Mouse (Mus musculus): ENCODE results near the gene Nup93.

Gene Nup93

DNA sequence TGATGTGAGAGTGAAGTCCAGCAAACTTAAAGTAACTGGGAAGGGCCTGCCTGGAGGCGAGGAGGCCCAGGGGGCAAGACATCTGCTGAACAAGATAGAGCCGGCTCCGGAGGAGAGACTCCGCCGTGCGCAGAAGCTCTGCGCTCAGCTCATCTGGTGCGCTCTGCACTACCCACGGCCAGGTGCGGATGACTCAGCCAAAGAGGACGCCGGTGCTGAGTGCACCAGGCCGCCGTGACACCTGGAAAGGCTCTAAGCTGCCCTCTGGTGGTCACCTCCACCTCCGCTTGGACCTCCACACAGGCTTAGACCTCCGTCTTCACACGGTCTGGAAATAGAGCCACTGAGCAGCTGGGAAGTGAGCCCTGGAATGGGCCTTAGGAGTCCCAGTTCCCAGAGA, 27.8 kb upstream of the Nup93 start:
- DNase-seq (ENCODE audit: low read depth, low spot score), result peak; percentile 96

DNA sequence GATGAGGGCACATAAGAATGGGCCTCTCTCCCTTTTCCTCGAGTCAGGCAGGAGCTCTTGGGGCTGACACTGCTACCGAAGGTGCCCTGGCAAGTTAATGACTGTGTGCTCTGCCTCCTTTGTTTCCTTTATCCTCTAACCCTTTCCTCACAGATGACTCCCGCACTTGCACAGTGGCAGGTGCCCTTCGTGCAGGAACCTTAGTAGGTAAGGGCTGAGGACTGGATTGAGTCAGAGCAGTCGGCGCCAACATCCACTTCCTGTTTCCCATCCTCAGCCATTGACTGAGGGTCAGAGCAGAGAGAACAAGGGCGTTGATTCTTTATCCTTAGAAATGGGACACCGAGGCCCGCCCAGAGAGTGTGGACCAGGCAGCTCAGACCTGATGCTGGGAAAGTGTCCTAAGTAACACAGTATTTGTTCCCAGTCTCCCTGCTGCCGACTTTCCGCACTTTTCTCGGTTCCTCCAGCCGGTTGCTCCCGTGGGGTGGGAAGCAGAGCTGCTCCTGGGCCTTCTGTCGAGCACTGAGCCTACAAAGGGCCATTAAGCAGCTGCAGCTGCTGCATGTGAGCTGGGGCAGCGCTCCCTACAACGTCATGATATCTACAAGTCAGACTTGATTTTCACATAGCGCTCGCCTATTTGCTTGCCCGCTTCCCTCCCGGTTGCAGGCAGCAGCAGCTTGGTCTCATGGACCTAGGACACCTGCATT, 26.9 kb upstream of the Nup93 start:
- DNase-seq (ENCODE audit: low read depth, low spot score), result peak; percentile 69

DNA sequence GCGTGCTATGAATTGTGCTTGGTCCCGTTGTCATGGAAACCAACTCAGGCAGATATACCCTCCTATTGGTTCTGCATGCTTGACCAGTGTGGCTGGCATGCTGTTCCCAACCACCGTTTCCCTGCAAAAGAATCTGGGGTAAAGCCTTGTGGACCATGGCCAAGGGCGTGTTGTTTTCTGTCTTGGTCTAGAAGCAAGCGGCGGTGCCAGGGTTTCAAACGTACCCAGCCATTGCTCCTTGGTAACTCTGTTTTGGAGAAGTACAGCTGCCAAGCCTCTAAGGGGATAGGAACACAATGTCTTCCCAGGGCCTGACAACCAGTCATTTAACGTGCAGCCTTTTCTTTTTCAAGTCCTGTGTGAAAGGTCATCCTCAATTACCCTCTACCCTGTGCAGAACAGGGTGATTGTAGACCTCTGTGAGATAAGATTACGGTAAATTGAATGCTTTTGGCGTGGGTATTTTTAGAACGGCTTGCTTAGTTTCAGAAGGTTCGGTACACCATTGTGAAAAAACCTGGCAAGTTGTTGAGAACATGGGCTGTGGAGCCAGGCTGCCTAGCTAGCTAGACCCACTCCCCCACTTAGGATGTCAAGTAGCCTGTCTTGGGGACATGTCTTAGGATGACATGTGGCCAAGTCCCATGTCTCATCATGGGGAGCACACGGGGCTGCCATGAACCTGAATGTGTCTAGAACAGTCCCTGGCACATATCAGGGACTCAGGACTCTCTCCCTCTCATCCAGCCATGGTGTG, 24.9 kb upstream of the Nup93 start:
- no peak for DNase-seq (ENCODE audit: low read depth, low spot score)

DNA sequence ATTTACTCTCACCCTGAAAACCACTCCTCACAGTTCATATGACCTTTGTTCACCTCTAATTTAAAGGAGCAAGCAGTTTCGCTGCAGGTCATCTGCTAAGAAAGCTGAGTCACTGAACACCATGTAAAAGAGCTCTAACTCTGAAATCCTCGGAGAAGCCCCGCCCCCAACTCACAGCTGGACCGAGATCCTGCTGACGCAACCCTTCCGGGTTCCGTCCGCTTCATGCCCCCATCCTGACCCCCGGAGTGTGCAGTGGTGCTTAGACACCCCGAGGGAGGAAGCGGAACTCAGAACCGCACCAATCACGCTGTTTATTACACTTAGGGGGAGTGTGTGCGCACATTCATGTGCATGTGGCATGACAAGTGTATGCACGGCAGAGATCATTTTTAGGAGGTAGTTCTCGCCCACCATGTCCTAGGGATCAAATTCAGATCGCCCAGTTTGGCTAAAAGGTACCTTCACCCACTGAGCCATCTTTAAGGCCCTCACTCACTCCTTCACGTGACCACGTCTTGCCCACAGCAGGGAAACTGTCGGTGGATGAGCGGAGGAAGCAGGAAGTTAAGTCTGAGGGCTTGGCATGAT, 23.2 kb upstream of the Nup93 start:
- DNase-seq (ENCODE audit: low read depth, low spot score), result peak; percentile 97

DNA sequence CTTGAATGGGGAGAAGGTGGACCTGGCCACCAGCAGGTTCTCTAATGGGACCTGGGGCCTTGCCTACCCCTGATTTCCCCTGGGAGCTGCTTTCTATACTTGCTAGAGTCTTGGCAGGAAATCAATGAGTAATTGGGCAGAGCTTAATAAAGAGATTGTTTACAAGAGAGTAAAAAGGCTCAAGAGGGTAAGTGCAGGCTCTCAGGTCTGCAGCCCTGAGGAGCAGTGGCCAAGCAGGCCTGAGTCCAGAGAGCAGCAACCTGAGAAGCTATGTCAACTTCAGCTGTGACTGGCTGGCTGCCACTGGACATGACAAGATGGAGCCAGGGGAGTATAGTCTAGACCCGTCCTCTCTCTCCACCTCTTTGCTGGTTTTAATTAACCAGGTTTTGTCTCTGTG, 21.4 kb upstream of the Nup93 start:
- DNase-seq (ENCODE audit: low read depth, low spot score), result no peak

DNA sequence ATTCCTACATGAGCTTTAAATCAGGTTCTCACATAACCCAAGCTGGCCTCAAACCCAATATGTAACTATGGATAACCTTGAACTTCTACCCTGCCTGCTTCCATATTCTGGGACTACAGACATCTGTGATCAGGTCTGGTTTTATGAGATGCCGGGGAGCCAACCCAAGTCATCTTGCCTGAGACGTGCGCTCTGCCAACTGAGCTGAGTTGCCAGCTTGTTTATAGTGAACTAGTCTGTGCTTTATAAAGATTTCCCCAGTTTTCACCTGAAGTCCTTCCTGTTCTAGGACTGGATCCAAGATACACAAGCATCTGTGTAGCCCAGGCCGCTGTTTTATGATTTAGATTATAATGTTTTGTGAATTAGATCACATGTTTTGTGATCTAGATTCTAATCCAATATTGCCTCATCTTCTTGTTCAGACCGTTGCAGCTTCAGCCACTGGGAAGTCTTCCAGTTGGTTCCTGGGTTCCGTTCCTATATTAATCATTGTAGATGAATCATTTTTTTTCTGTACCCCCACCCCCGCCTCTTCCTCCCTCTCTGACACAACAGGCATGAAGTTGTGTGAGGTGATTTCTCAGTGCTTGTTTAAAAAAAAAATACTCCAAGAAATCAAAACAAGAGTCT, 19.7 kb upstream of the Nup93 start:
- no peak for DNase-seq (ENCODE audit: low read depth, low spot score)

DNA sequence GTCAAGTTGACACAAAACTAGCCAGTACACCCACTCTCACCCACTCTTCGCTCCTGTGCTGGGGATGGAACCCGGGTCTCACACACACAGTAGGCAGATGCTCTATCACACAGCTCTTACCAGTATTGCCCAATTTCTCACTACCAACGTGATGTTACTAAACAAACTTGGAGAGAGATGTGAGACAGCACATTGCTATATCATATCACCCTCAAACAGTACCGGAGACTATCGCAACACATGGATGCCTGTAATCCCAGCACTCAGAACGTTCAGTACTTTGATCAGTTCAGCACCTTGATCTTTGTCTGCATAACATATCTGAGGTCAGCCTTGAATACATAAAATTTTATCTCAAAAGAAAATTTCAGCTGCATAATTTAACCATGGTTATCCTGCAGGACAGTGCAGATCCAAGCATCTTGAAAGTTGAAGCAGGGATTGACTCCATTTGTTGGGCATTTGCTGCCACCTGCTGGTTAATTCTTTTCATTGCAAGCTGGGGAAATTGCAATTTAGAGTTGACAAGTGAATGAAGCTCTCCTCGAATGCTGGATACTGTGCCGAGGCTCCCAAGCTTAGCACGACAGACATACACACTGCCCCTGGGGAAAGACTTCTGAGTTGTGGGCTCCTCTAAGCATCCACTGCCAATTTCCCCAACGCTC, 15.0 kb upstream of the Nup93 start:
- DNase-seq (ENCODE audit: low read depth, low spot score), result peak; percentile 85

DNA sequence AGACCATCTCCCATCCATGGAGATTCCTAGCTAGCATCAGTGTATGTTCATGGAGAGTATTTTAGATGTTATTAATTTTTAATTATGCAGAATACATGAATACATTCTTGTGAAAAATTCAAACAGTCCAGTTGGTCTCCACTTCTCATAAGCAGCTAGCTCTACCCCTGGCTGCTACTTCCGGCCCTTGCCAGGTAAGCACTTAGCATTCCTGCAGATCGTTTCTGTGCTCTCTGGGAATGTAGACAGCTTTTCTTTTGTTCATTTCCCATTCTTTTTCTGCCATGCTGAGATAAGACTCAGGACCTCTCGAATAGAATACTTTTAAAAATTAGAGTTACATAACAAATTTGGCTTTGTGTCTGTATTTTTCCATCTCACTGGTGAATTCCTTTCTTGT, 10.3 kb upstream of the Nup93 start:
- DNase-seq (ENCODE audit: low read depth, low spot score), result no peak

DNA sequence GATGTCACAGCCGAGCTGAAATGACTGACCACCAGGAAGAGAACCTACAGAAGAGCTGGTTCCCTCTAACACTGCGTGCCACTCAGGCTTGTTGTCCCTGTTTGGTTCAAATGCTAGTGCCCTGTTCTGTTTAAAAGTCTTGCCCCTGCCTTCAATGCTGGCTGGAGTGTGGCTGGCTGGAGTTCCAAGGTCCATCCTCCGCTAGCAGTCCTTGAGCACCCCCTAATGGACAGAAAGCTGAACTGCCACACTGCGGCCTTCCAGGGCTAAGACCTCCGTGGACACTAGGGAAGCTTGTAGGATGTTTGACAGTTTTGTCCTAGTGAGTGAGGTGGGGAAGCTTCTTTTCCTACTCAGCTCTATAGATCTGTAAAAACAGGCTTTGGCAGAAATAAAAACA, 8.6 kb upstream of the Nup93 start:
- DNase-seq (ENCODE audit: low read depth, low spot score), result peak; percentile 90

DNA sequence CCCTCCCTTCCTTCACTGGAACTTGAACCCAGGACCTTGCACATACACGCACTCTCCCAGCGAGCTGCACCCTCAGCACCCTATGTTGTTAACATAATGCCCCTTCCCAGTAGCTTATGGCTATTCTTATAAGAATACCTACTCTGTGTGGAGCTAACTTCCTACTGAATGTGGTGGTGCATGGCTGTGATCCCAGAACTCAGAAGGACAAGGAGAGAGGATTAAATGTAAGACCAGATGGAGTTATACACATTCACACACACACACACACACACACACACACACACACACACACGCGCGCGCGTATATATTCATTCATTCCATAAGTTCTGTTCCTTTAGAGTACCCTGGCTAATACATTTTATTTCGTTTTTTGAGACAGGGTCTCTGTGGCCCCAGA, 8.1 kb upstream of the Nup93 start:
- DNase-seq (ENCODE audit: low read depth, low spot score), result no peak

DNA sequence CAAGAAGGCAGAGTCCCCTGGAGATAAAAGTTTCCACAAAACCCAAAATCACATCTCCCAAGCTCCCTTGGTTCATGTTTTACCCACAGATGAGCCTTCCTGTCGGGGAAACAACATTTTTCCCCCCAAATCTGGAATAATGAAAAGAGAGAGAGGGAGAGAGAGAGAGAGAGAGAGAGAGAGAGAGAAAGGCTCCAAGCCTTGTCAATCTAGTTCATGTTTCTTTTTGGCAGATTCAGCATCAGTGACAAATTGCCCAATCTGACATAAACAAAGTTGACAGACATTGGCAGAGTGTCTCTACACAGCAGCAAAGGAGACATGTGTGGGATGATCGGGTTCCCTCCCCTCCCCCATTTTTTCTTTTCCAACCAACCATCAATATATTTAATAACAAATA, 6.9 kb upstream of the Nup93 start:
- DNase-seq (ENCODE audit: low read depth, low spot score), result no peak

DNA sequence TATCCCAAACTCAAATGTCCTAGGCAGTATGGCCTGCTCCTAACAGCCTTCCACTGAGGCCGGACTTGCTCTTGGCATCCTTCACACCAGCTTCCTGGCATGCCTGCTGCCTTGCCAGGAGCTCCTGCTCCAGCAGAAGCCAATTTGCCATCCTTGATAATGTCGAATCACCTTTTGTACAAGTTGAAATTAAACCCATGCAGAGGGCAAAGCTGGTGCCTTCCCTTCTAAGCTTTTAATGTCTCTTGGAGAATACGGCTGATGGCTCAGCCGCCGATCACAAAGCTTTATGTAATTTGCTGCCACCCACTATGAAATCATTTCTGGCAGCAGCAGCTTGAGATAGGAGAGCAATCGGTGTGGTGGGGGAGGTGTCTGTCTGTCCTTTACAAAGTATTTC, 4.7 kb upstream of the Nup93 start:
- DNase-seq (ENCODE audit: low read depth, low spot score), result no peak

DNA sequence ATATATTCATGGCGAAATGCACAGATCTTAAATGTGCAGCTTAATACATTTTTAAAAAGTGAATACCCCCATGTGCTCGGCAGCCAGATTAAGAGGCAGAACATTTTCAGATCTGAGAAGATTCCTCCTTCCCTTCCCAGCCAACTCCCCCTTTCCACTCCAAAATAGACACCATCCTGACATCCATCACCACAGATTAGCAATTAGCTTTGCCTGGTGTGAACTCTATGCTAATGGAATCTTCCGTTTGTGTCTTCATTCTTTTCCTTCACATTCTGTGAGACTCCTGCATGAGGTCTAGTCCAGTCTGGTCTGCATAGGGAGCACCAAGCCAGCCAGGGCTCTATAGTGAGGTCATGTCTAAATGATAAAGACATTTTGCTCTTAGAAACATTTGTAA, 4.1 kb upstream of the Nup93 start:
- DNase-seq (ENCODE audit: low read depth, low spot score), result no peak

DNA sequence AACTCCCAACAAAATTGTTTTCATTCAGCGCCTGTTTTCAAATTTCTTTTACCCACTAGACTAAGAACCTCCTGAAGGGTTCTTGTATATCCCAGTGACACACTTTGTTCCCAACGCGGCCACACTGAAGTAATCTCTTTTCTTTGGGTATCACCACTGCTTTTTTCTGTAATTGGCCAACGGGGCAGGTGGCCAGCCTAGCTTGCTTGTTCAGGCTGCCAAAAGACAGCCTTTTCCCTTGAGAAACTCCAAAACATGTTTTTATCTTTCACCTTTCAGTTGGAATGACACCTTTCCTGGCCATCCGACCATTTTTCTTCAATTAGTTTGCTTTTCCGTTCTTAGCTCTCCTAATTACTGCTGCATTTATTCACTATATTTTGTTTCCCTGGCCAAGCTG, 545 bp upstream of the Nup93 start:
- DNase-seq (ENCODE audit: low read depth, low spot score), result no peak

DNA sequence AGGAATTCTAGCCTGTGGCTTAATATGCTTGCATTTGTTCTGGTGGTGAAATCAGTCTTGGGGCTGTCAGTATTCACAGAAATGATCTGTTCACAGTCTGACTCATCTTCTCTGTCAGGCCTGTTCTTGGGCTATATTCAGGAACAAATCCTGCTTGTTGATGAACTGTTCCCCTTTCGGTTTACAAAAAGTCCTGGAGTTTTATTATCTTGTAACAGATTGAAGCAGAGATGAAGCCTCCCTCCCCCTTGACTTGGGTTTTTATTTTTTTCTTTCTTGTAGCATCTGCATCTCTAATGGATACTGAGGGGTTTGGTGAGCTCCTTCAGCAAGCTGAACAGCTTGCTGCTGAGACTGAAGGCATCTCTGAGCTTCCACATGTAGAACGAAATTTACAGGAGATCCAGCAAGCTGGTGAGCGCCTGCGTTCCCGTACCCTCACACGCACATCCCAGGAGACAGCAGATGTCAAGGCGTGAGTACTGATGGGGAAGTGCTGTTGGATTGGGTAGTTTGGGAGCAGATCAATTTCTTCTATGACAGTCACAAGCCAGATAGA, 13.1 kb downstream of the Nup93 start:
- DNase-seq (ENCODE audit: low read depth, low spot score), result no peak

DNA sequence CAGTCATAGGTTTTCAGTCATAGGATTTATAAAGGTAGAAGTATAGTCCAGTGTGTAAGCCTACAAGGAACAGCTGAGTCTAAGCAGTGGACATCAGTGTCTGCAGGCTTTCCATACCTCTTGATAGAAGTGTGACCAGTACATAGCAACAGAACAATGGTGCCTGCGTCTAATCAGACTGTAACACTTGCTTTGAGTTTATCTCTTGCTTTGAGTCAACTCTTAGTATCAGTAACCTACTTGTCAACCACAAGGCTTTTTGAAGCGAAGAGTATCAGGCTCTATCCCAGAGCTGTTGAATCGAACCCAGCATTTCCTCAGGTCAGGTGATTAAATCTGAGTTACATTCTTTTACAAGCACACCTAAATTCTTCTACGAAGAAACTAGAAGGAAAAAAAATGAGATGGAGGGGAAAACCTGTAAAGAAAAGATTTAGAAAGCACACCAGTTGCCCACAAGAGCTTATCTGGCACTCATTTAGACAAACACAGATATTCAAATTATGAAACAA, 25.9 kb downstream of the Nup93 start:
- DNase-seq (ENCODE audit: low read depth, low spot score), result no peak

DNA sequence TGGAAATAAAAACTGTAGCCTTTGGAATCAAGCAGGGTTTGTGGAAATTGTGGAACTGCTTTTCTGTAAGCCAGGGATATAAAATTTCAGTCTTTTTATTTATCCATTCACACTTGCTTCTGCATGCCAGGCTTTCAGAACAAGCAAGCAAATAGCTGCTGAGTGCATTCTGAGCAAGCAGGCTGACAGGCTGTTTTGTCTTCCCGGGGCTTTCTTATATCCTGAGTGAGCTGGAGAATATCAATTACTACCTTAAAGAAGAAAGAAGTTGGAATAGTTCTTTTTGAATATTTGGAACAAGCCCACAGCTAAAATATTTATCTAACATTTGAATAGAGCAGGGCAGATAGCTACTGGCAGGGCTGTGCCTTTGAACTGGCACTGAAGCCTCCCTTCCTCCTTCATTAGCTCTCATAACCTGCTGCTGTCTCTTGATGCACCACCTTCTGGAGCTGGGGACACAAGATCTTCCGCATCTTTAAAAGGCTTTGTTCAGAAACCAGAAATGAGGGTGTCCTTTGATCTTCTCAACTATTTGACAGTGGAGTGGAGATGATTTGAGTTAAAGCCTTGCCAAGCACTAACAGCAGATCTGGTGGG, 35.6 kb downstream of the Nup93 start:
- DNase-seq (ENCODE audit: low read depth, low spot score), result no peak

DNA sequence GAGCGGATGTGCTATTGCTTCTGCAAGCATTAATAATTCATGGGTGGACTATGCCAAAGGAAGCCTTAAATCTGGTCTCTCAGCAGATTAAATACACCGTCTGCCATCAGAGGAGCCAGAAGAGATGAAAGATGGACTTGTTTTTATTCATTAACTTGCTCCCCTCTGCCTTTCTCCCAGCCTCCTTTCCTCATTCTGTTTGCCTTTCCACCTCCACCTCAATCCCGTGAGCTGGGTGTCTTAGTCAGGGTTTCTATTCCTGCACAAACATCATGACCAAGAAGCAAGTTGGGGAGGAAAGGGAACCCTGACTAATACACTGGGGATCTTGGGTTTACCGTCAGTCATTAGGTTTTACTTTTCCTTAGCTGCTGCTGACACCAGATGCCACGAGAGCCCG, 44.5 kb downstream of the Nup93 start:
- DNase-seq (ENCODE audit: low read depth, low spot score), result no peak

DNA sequence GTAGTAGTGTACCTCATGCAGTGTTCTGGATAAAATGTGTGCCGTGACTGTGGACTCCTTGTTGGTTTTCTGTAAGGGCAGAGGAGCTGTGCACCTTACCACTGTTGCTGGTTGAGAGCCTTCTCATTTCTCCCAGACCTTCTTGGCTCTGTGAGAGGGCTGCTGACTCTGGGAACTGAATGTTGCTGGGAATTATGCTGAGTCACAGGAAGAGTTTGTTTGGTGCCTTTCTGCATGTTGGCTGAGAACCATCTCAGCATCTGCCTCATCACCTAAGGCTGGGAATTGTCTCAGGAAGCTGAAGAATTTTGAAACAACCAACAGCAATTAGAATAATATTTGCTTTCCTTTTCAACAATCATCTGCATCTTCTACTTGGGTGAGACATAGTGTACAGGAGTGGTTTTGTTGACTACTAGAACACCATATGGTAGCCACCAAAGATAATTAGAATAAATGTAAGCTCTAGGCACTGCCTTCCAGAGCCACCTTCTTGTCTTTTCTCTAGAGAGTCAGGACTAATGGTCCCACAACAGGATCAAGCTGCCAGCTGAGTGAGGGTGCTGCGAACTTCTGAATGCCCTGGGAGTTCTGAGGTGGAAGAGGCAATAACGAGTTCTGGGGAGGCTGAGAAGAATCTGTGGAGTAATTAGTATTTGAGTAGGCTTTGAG, 48.4 kb downstream of the Nup93 start:
- DNase-seq (ENCODE audit: low read depth, low spot score), result no peak

DNA sequence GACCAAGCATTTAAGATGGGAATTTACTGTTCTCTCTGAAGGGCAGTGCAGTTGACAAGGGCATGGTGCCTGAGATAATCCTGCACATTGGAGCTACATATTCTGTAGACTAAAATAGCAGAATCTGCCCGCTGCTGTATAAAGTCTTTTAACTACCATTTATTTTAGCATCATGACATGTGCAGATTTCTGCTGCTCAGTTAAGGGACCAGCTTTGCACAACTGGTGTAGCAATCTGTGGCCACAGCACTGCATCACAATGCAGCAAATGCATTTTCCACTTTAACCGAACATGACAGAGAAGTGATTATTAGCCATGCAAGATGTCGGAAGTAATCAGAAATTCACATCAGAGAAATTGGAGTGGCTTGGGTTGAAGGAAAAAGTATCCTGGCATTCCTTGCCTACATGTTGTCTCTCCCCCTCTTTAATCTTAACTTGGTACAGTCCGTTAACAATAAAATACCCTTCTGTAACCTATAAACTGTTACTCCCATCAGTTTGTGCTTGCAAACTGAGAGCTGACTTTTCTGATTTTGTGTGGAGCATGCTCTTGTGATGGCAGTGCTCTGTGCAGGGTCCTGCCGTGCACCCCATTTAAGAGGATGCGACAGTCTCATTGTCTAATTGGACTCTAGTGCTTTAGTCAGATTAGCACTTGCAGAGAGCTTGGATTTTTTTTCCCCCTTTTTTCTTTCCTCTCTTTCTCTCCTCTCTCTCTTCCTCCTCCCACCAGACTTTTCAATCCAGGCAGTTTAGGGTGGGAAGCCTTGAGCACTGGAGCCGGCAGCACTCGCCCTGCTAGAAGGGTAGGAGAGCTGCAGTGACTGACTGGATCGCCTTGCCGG, 52.2 kb downstream of the Nup93 start:
- DNase-seq (ENCODE audit: low read depth, low spot score), result peak; percentile 12
